Mouse (Mus musculus) cortical plate, adult 2 months (tissue): ENCODE data around the gene Gm5089. TPM values are rescaled to one million over a fixed set of nuclear protein-coding genes. Genes with fewer than 3 reads are reported as not detected.

Source experiments
- H3K27ac ChIP-seq: fragments of 200-500 bp; 2 replicates; pipeline ENCODE4 v1.5.1; 2012; ENCODE audit warnings: low read length, control low read depth, inconsistent platforms; ENCODE audit not compliant: insufficient read depth
- H3K4me1 ChIP-seq: fragments of 200-500 bp; 2 replicates; pipeline ENCODE4 v1.6.1; 2011; ENCODE audit warnings: low read length; ENCODE audit not compliant: control insufficient read depth, insufficient read depth
- H3K4me3 ChIP-seq: fragments of 200-500 bp; 2 replicates; pipeline ENCODE4 v1.5.1; 2011; ENCODE audit warnings: mild to moderate bottlenecking, low read length, control low read depth; ENCODE audit not compliant: insufficient read depth
- CTCF ChIP-seq: fragments of 200-500 bp; IDR thresholded peaks from 2 replicates; pipeline ENCODE4 v1.5.1; 2011; ENCODE audit warnings: mild to moderate bottlenecking, control low read depth, low read length; ENCODE audit not compliant: insufficient read depth; ENCODE audit errors: extremely low read depth
- POLR2A ChIP-seq: fragments of 200-500 bp; IDR thresholded peaks from 2 replicates; pipeline ENCODE4 v1.6.1; 2011; ENCODE audit warnings: mild to moderate bottlenecking, low read length, control low read depth; ENCODE audit not compliant: insufficient read depth; ENCODE audit errors: extremely low read depth
- polyA plus RNA-seq: library from polyadenylated mRNA; depleted of rRNA; stranded (reverse); fragments of >200 nt; gene quantifications from 2 replicates; pipeline ENCODE4 v1.2.3, GENCODE M21; 2012

Gm5089 gene
- polyA plus RNA-seq, 1 experiment: 0.17 TPM

DNA sequence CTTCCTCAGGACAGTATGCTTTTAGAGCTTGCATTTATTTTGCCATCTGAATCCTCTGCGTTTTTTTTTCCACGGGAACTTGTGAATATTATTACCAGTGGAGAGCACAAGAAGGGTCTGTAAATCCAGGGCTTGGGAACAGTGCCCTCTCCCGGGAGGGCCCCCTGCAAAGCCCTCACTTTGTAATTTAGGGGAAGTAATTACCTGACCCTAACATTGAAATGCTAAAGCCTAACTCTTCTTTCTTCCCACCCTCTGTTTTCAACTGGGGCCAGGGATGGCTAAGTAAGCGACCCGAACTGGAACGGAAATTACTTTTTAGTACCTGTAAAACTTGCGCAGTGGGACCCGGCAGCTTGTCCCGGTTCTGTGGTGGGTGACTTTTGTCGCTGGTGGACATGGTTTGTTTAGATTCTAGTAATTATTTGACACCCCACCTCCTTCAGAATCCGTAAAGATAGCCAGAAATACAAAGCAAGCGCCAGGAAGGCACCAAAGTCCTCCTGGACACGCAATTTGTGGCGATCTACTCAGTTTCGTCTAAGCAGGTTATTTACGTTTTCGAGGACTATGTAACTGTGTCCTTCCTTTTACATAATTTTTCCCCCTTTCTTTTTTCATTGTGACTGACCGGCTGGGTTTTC lies 44.9 kb downstream of the Gm5089 start:
- TF ChIP-seq CTCF (no peak), POLR2A (no peak)
- 0 out of 2 replicates have a peak overlapping the region, but pooled peaks have one; percentile 48 for H3K27ac ChIP-seq
- peak overlapping the region; percentile 43 for H3K4me3 ChIP-seq
- no peaks in the 10 kb centered on the region for H3K4me1 ChIP-seq

- Histone ChIP-seq H3K27ac (no peak overlapping the region), H3K4me3 (no peak overlapping the region), H3K4me1 (no peaks in the 10 kb centered on the region)
- TF ChIP-seq CTCF: no peak
These were observed 45.7 kb downstream of the Gm5089 start for GRCm38 (mm10) chr14:122405236-122405635.

GRCm38 (mm10) chr14:122404596-122405154 lies 46.2 kb downstream of the Gm5089 start:
- Histone ChIP-seq H3K27ac (no peak overlapping the region), H3K4me3 (no peak overlapping the region), H3K4me1 (no peaks in the 10 kb centered on the region)
- no peak for TF ChIP-seq POLR2A
- no peak for TF ChIP-seq CTCF

DNA sequence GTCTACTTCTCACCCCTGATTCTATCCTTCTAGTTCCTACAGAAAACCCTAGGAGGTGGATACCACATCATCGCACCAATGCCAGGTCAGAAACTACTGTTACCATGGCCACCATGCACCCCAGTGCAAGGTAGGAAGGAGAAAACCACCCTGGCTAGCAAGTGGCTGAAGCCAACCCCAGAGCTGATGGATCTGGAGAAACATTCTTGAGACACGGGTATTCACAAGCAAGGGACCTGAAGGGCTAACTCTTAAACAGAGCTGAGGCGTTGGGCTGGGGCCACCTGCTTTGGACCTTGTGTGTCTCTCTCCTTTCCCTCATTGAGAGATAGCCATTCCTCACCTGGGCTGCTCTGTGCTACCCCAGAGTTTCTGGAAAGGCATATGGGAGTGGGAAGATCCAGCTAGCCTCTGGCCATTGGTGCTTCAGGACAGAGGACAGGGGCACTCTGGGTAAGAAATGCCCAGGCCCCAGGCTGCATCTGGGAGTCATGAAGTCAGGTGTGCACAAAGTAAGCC lies 47.4 kb downstream of the Gm5089 start:
- H3K4me1 ChIP-seq: no peaks in the 10 kb centered on the region
- TF ChIP-seq CTCF: no peak
- TF ChIP-seq POLR2A: no peak
- peak overlapping the region; percentile 47; the same call in 1 of the 2 replicates for H3K27ac ChIP-seq
- H3K4me3 ChIP-seq: no peak overlapping the region

DNA sequence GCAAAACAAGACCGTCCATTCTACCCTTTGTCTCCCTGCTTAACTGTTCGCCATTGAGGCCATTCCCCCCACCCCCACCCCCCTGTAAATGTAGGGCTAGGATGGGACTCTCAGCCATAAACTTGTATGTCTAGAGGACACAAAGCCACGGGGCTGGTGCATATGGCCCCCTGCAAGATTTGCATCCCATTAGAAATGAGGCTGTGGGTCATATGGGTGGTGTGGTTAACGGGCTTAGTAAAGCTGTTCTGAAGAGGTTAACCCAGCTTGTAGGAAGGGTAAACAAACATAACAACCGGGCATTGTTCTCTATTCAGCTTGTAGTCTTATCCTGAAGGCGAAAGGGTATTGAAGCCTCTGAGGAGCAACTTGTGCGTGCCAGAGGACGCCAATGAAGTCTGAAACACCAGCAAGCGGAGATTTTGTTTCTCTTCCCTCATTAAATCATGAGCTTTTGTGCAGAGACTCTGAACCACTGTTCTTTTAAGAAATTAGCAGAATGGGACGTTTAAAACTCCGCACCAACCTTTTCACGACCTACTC lies 48.1 kb downstream of the Gm5089 start:
- no peak for TF ChIP-seq CTCF
- no peak for TF ChIP-seq POLR2A
- no peaks in the 10 kb centered on the region for H3K4me1 ChIP-seq
- H3K27ac ChIP-seq: no peak overlapping the region
- H3K4me3 ChIP-seq: no peak overlapping the region

- Histone ChIP-seq H3K4me3 (no peak overlapping the region), H3K4me1 (no peaks in the 10 kb centered on the region), H3K27ac (no peak overlapping the region)
- no peak for TF ChIP-seq POLR2A
- TF ChIP-seq CTCF: no peak
These were observed 49.0 kb downstream of the Gm5089 start for GRCm38 (mm10) chr14:122401886-122402285.

- no peak overlapping the region for H3K4me3 ChIP-seq
- H3K27ac ChIP-seq: no peak overlapping the region
- TF ChIP-seq POLR2A (no peak), CTCF (no peak)
- H3K4me1 ChIP-seq: no peaks in the 10 kb centered on the region
These were observed 51.0 kb downstream of the Gm5089 start for GRCm38 (mm10) chr14:122399906-122400305.

GRCm38 (mm10) chr14:122398676-122399075 lies 52.2 kb downstream of the Gm5089 start:
- H3K4me3 ChIP-seq: no peak overlapping the region
- no peak overlapping the region for H3K27ac ChIP-seq
- TF ChIP-seq CTCF (no peak), POLR2A (no peak)
- no peaks in the 10 kb centered on the region for H3K4me1 ChIP-seq

DNA sequence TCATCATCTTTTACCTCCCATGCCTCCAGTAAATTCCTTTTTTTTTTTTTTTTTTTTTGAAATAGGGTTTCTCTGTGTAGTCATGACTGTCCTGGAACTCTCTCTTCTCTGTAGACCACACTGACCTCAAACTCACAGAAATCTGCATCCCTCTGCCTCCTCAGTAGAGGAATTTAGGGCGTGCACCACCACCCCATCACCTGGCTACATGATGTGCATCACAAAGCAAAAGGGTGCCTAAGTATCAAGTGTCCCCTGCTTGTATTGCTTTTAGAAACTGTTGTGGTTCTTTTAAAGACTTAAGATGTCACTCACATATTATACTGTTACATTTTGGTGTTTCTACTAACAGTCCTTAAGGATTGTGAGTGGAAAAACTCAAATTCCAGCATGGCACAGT lies 57.8 kb downstream of the Gm5089 start:
- H3K4me3 ChIP-seq: no peak overlapping the region
- H3K4me1 ChIP-seq: no peaks in the 10 kb centered on the region
- no peak for TF ChIP-seq POLR2A
- no peak for TF ChIP-seq CTCF
- no peak overlapping the region for H3K27ac ChIP-seq

DNA sequence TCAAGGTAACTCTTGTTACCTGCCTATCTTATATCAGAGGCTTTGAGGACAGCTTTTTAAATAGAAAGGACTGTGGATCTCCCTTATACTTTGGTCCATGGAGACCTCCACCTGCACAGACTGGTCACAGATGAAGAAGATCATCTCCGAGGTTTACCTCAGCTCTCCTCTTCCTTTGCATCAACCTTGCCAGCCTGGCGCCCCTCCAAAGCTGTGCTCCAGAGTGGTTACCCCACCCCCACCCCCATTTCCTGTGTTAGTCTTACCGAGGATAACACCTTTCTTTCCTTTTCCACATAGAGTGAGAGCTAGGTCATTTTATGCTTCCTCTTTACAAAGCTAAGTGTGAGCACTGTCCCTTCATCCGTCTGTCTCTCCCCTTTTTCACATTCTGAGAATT lies 60.0 kb downstream of the Gm5089 start:
- H3K27ac ChIP-seq: no peak overlapping the region
- H3K4me1 ChIP-seq: no peaks in the 10 kb centered on the region
- TF ChIP-seq POLR2A (no peak), CTCF (no peak)
- H3K4me3 ChIP-seq: no peak overlapping the region
